Mouse (Mus musculus) monocyte, adult 5-6 weeks (primary cell): ENCODE measurements at regions not wholly inside any gene's neighbourhood (a gene's known extent, or its start where the extent isn't known, plus 50 kb on each side); places are given as distances from the start of the nearest gene placed in this dataset.
A peak's percentile ranks its signal among the peaks of the same experiment; 100 is the strongest.
"Not testable (repeated sequence)": the region's sequence is repeated elsewhere in the genome, so short reads cannot be mapped to it uniquely, and the experiment has no call there.

Source experiments
- ATAC-seq: fragments of 153-309, 156-312 bp; replicated peaks from 2 replicates; pipeline ENCODE4 v1.8.0; 2017; ENCODE audit warnings: mild to moderate bottlenecking; ENCODE audit not compliant: low TSS enrichment, insufficient number of reproducible peaks, severe bottlenecking, poor library complexity, low FRiP score

DNA sequence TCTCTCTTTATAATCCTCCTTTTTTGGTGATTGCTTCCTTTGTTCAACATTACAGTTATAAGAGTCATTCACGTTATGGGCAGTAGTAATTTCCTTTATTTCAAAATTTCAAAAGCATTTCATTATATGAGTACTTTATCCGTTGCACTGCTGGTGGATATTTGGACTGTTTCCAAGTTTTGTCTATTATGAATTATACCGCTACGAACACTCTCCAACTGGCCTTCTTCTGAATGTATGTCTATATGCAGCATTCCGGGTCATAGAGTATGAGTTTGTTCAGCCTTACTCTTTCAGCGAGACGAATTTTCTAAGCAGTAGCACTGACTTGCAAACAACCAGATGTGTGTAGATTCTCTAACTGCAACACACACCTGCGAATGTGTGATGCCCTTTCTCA is 57.8 kb downstream of the Dusp6 start:
- no peak for ATAC-seq

DNA sequence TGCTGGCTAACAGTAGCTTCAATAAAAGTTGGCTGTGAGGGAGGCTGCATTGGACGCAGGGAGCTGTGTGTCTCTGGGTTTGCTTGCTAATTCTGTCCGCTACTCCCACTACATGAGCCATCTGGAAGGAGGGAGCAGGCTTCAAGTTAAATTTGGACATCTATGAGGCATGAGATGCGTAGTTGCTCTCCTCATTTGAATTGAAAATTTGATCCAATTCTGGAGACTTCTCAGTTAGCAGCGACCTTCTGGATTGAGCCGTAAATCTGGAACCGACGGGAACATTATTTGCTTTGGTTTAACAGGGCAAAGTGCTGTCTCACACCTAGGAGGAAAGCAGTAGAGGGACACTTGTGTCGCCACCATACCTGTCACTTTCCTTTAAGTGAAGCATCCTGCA is 60.3 kb downstream of the Dusp6 start:
- no peak for ATAC-seq

DNA sequence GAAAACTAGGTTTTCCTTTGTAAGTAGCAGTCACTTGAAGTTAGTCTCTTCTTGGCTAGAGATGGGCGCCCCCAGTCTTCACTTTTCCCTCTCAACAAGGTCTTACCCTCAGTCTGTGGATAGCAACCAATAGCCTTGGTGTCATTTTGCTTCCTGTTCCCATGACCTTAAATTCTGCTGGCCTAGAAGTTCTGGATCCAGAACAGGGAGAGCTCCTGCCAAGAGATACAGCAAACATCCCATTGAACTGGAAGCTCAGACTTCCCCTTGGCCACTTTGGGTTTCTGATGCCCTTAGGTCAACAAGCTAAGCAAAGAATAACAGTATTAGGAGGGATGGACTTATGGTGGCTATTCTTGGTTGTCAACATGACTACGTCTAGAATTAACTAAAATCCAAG is 64.5 kb downstream of the Dusp6 start:
- ATAC-seq, result no peak

DNA sequence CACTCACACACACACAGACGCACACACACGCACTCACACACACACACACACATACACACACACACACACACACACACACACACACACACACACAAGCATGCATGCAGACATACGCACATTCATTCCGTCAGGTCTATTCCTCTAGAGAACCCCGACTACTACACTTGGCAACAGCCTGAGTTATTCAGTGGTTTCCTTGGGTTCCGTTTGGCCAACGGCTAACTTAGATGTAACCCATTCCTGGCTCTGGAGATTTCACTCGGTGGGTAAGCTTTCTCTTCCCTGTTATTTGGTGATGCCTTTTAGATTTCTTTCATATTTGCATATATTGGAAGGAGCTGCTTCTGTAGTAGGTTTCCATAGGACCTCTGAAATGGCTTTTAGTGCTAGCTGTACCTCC is 65.5 kb downstream of the Dusp6 start:
- no peak for ATAC-seq

DNA sequence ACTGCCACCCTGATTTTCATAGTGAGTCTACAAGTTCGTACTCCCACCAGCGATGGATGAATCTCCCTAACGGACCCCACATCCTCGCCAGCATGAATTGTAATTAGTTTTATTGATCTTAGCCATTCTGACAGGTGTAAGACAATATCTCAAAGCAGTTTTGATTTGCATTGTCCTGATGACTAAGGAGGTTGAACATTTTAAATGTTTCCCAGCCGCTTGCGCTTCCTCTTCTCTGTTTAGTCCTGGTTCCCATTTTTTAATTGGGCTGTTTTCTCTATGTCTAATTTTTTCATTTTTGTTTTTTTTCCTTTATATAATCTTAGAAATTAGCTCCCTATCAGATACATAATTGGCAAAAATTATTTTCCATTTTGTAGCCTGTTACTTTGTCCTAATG is 66.4 kb downstream of the Dusp6 start:
- ATAC-seq, result no peak

DNA sequence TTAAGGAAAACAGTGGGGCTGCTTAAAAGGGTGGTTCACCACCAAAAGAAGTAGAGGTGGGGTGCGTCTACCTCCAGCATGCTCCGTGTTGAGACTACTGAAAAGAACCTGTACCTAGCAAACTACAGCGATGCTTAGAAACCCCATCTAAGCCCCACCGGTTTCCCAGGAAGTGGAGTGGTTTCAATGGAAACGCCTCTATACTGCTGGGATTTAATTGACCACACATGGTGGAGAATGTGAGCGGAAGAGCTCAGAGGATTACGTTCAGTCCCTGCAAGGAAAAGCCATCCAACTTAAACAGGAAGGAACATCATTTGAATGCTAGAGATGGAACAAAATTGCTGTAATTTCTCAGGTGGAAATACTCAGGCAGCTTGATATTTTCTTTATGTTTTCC is 67.5 kb downstream of the Dusp6 start:
- ATAC-seq, result no peak

DNA sequence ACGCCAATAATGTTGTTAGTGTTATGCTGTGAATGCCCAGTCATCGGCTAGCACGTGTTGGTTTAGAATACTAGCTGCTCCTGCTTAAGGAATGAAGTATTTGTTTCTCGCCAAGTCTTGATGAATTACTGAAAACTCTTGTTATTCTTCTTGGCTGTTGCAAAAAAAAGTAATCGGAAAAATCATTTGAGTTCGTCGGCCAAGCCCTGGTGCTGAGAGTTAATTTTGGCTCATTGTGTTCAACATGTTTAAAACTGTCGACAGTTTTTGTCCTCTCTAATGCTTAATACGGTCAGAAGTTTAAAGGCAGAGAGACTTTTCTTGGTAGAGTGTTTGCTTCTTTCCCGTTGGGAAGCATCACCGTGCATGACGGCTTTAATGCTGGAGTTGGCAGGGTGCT is 68.8 kb downstream of the Dusp6 start:
- no peak for ATAC-seq

DNA sequence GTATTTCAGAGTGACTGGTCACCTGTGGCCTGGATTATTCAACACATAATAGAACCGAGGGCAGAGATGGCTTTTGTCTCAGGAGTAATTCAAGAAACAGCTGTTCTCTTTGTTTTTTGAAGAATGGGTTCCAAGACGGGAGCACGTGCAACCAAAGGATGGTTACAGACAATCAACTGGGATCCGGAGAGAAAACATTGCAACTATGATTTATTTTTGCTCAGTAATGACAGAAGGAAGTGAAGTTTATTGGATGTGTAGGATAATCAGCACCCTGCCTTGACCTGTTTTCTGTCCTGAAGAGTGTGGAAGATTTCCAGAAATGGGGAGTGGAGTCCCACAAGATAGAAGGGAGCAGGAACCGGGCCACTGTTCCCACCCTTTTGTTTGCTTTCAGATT is 70.8 kb downstream of the Dusp6 start:
- no peak for ATAC-seq

DNA sequence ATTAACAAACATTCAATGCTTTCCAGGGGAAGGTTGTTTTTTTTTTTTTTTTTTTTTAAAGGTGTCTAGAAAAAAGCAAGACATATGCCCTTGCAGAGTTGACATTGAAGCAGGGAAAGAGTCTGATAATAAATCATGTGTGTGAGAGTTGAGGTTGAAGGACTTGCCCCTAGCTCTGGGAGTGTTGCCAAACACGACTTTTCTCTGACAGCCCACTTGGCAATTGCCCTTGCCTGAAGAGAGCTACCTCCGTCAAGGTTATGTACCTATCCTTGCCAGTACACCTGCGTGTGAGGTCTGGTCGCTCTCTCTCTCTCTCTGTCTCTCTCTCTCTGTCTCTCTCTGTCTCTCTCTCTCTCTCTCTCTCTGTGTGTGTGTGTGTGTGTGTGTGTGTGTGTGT is 73.1 kb downstream of the Dusp6 start:
- ATAC-seq, result no peak

DNA sequence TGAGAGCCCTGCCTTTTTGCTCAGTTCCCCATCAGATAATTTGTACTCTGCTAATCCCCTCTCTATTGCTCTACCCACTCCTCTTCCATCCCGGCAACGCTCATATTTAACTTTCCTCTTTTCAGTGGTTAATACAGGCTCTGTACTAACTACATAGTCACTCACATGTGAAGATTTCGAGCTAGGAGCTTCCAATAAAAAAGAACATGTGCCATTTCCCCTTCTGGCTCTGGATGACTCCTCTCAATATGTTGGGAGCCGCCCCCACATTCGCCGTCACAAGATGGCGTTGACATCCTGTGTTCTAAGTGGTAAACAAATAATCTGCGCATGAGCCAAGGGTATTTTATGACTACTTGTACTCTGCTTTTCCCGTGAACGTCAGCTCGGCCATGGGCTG is 75.8 kb downstream of the Dusp6 start:
- ATAC-seq, result not testable (repeated sequence)

DNA sequence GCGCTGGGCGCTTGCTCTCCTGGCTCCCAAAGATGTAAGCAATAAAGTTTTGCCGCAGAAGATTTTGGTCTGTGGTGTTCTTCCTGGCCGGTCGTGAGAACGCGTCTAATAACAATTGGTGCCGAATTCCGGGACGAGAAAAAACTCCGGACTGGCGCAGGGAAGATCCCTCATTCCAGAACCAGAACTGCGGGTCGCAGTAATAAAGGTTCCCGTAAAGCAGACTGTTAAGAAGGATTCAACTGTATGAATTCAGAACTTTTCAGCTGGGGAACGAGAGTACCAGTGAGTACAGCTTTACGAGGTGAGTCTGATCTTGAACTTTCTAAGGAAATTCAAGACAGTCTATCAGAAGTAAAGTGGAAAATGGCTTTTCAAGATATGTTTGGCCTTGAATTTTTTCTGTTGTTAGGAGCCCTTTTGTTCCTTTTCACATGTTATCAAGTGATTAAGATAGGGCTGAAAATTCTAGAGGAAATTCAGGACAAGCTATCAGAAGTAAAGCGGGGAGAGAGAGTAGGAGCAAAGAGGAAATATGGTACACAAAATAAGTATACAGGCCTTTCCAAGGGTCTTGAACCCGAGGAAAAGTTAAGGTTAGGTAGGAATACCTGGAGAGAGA is 76.4 kb downstream of the Dusp6 start:
- ATAC-seq, result not testable (repeated sequence)

DNA sequence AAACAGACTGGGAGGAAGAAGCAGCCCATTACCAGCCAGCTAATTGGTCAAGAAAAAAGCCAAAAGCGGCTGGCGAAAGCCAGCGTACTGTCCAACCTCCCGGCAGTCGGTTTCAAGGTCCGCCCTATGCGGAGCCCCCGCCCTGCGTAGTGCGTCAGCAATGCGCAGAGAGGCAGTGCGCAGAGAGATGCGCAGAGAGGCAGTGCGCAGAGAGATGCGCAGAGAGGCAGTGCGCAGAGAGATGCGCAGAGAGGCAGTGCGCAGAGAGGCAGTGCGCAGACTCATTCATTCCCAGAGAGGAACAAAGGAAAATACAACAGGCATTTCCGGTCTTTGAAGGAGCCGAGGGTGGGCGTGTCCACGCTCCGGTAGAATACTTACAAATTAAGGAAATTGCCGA is 77.0 kb downstream of the Dusp6 start:
- ATAC-seq, result not testable (repeated sequence)

DNA sequence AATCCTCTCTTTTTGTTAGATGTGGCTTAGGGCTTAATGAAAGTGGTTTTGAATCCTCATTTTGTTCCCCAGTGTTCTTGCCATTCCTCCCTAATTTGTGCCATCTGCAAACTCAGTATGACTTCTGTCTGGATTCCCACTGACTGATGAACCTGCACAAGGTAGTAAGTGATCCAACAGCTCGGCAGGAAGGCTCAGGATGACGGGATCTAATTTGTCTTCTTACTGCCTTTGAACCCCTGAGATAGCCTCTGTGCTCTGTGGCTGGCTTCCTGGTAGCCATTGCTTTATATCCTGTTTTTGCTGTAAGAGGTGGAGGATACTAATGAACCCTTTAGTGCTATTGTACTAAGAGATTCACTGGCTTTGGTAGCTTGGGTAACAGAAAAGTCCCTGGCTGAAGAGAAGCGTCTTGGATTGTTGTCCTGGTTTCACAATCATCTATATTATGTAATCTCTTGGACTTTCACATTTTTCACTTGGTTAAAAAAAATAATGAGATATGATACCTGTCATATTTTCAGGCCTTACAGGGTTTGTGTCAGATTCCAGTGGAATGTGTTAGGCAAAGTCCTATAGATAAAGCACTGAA is 86.2 kb downstream of the Dusp6 start:
- no peak for ATAC-seq

DNA sequence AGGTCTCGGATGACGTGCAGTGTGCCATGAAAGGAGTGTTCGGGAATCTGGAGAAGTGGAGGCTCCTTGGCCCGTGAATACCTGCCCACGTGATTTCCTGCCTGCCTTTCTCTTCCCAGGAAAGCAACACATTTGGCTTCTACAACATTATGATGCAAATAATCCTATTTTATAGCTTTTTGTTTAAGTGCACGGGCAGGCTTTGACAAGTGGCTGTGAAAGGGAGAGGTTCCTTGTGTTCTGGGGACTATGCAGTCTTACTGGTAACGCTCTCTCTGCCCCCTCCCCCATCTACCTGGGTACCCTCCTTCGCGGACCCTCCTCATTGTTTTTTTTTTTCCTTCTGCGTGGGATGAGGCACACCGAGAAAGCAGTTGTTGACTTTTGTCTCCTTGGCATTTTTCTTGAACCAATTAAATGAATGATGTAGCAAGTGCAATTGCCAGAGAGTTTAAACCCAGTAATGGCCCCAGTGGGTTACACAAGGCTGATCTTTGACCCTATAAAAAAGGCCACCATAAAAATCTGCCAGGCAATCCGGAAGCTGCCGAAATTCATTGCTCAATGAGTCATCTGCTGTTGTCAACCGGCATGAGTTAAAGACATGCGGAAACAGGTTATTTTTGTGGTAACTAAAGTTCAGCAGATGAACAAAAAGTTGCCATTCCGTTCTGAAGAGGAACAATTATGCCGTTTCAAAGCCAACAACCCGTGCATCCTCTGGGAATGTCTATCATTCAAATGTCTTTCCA is 90.7 kb downstream of the Dusp6 start:
- peak; percentile 57 for ATAC-seq

DNA sequence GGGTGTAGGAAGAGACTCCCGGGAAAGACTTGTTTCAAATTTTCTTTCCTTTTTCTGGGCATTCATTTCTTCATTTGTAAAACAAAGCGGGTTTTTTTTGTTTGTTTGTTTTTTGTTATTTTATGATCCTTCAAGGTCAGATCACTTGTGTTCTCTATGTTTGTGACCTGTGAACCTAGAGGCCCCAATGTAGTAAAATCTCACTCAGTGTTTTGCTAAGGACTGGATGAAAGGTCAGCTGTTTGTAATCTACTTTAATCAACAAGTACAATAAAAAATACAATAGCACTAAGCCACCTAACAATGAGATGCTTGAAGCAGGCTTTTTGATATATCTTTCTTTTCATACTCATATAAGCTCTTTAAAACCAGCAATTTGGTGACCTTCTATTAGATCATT is 91.3 kb downstream of the Dusp6 start:
- ATAC-seq, result no peak

DNA sequence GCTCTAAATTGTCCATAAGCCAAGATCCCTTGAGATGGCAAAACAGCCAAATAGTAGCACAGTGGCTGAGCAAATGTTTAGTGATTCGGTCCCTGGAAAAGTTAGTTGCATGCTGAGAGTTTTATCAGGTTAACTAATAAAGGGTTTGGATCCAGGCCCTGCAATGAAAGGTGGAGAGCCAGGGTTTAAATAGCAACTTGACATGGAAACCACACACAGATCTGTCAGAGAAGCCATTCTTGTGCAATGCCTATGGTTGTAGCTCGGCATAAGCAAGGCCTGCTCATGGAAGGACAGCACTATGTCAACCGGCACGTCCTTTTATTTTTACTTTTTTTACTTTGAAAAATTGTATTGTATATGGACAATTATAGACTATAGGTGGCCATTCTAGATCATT is 92.3 kb downstream of the Dusp6 start:
- 0 out of 2 replicates have a peak, but pooled peaks have one; percentile 15 for ATAC-seq

DNA sequence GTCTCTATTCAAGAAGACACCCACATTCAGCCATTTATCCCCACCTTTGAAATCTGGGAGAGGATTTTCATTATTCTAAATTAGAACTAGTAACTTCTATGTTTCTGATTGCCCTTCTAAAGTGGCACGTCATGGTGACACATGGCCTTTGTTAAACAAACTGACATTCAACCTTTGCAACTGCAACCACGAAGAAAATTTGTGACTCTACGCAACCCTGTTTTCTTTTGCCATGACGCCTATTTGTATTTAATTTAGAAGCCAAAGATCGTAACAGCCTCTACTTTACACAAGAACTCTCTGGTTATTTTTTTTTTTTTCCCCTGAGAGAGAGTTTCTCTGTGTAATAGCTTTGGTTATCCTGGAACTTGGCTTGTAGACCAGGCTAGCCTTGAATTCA is 93.2 kb downstream of the Dusp6 start:
- no peak for ATAC-seq

DNA sequence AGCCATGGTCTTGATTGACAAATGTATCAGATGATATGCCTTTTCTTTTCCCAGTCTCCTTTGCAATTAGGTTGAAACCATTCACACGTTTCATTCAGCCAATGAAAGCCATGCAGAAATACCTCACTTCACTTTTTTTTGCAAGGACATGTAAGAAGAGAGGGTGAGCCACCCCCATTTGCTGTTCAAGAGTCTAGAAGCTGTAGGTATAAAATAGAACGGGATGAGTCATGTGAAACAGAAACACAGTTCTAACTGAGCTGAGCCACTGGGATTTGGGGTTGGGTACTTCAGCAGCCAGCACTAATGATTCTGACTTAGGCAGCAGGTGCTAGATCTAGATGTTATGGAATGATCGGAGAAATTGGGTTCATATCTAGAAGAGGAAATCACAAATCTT is 93.9 kb downstream of the Dusp6 start:
- no peak for ATAC-seq

DNA sequence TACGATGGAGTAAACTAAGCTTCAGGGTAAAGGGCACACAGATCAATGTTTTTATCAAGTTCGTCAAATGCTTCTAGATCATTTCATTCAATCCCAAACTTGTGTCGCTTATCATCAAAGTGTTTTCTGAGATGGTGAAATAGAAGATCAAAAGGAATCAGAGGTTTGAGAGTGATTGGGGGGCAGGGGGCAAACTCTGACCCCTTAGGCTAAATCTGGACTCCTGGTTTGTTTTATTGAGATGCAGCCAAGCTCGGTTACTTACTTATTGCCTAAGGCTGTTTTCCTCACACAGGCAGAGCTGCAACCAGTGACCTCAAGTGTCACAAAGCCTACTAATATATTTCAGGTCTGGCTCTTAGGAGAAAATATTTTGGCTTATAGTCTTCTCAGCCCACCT is 94.3 kb downstream of the Dusp6 start:
- ATAC-seq, result no peak

DNA sequence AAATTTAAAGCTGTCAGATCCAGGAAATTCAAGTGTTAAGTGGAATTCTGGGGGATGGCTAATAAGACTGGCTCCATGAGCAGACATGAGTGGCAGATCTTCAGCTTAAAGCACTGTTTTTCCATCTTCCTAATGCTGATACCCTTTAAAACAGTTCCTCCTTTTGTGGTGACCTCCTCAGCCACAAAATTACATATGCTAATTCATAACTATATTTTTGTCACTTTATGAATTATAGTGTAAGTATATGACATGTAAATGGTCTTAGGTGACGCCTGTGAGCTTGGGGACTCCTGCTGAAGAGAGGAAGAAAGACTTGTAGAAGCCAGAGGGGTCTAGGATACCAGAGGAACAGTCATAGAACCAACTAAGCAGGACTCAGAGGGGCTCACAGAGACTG is 95.2 kb downstream of the Dusp6 start:
- ATAC-seq, result peak; percentile 65
